Mouse (Mus musculus): Measurements from ENCODE around the gene Zyx. TPM values are rescaled to one million over a fixed set of nuclear protein-coding genes. Genes with fewer than 3 reads are reported as not detected.

The Zyx gene
- polyA plus RNA-seq, 1 experiment: 222 TPM

- H3K27ac ChIP-seq (ENCODE audit: insufficient read depth, low read depth, low read length): no peak overlapping the region
- TF ChIP-seq CTCF (IDR thresholded peaks at IDR 0.05; ENCODE audit: extremely low read depth, insufficient read length, insufficient replicate concordance, low read depth, low read length) (no peak), POLR2A (IDR thresholded peaks at IDR 0.05; ENCODE audit: low read depth, low read length) (no peak)
- WGBS: 61% methylated on average over 5 of the region's 5 CpGs
- no peaks in the 10 kb centered on the region for H3K27me3 ChIP-seq (ENCODE audit: control insufficient read depth, insufficient read depth, low read length)
- H3K4me3 ChIP-seq (ENCODE audit: low read depth, low read length): no peak overlapping the region
- no peaks in the 10 kb centered on the region for H3K36me3 ChIP-seq (ENCODE audit: control insufficient read depth, insufficient read depth, low read length)
- no peaks in the 10 kb centered on the region for H3K4me1 ChIP-seq (ENCODE audit: control insufficient read depth, insufficient read depth, insufficient read length, low read length)
These were observed 9.4 kb upstream of the Zyx start for GRCm38 (mm10) chr6:42339981-42340380.

DNA sequence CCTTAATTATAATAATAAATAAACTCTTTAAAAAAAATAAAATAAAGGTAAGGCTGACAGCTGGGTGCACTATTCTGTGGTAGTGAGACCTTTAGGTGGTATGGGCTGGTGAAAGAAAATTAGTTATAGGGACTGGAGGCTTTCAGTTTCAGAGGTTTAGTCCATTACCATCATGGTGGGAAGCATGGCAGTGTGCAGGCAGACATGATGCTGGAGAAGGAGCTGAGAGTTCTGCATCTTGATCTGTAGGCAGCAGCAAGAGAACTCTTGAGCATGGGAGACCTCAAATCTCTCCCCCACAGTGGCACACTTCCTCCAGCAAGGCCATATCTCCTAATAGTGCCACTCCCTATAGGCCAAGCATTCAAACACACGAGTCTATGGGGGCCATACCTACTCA lies 7.3 kb upstream of the Zyx start:
- no peaks in the 10 kb centered on the region for H3K27me3 ChIP-seq (ENCODE audit: control insufficient read depth, insufficient read depth, low read length)
- H3K4me3 ChIP-seq (ENCODE audit: low read depth, low read length): no peak overlapping the region
- 26% methylated on average over 1 of the region's 1 CpGs for WGBS
- H3K27ac ChIP-seq (ENCODE audit: insufficient read depth, low read depth, low read length): no peak overlapping the region
- TF ChIP-seq CTCF (IDR thresholded peaks at IDR 0.05; ENCODE audit: extremely low read depth, insufficient read length, insufficient replicate concordance, low read depth, low read length): no peak
- no peak for TF ChIP-seq POLR2A (IDR thresholded peaks at IDR 0.05; ENCODE audit: low read depth, low read length)
- H3K4me1 ChIP-seq (ENCODE audit: control insufficient read depth, insufficient read depth, insufficient read length, low read length): no peaks in the 10 kb centered on the region
- H3K36me3 ChIP-seq (ENCODE audit: control insufficient read depth, insufficient read depth, low read length): no peaks in the 10 kb centered on the region

DNA sequence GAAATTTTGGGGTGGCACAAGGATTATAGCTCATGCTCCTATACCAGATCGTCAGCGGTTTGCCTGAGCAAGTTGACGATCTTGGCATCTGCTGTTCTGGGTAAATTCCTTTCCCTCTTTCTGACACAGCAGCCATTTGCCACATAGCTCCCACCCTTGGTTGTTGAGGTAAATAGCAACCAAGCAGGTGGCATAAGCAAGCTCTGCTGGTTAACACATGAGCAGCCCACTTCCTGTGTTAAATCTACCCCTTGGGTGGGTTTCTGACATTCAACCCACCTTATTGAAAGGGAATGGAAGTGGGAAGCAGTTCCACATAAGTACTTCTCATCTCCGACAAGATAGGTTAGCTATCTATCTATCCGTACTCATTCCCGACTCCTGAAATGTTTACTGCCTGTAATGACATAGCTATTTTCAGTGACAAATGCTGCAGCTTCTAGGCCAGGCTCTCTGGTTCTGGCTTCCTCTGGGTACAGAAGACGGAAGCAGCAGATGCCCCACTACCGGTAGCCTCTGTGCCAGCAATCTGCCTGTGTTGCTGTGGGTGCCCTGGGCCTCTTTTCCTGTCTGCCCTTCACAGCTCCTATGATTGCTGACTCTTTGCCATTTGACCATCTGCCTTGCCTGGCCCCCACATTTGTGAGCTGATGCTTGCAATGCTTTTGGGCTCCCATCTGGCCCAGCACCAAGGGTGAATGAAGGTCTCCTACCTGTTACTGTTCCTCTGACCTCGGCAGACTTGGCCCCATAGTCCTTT lies 5.9 kb upstream of the Zyx start:
- TF ChIP-seq CTCF (IDR thresholded peaks at IDR 0.05; ENCODE audit: extremely low read depth, insufficient read length, insufficient replicate concordance, low read depth, low read length) (no peak), POLR2A (IDR thresholded peaks at IDR 0.05; ENCODE audit: low read depth, low read length) (no peak)
- H3K27me3 ChIP-seq (ENCODE audit: control insufficient read depth, insufficient read depth, low read length): no peaks in the 10 kb centered on the region
- no peak overlapping the region for H3K27ac ChIP-seq (ENCODE audit: insufficient read depth, low read depth, low read length)
- no peaks in the 10 kb centered on the region for H3K4me1 ChIP-seq (ENCODE audit: control insufficient read depth, insufficient read depth, insufficient read length, low read length)
- WGBS: 77% methylated on average over 9 of the region's 9 CpGs
- H3K4me3 ChIP-seq (ENCODE audit: low read depth, low read length): no peak overlapping the region
- no peaks in the 10 kb centered on the region for H3K36me3 ChIP-seq (ENCODE audit: control insufficient read depth, insufficient read depth, low read length)

- WGBS: 73% methylated on average over 1 of the region's 1 CpGs
- Histone ChIP-seq H3K36me3 (ENCODE audit: control insufficient read depth, insufficient read depth, low read length) (no peaks in the 10 kb centered on the region), H3K27me3 (ENCODE audit: control insufficient read depth, insufficient read depth, low read length) (no peaks in the 10 kb centered on the region), H3K4me3 (ENCODE audit: low read depth, low read length) (no peak overlapping the region), H3K27ac (ENCODE audit: insufficient read depth, low read depth, low read length) (no peak overlapping the region), H3K4me1 (ENCODE audit: control insufficient read depth, insufficient read depth, insufficient read length, low read length) (no peaks in the 10 kb centered on the region)
- TF ChIP-seq POLR2A (IDR thresholded peaks at IDR 0.05; ENCODE audit: low read depth, low read length) (no peak), CTCF (IDR thresholded peaks at IDR 0.05; ENCODE audit: extremely low read depth, insufficient read length, insufficient replicate concordance, low read depth, low read length) (no peak)
These were observed 5.2 kb upstream of the Zyx start for GRCm38 (mm10) chr6:42344255-42344654.

DNA sequence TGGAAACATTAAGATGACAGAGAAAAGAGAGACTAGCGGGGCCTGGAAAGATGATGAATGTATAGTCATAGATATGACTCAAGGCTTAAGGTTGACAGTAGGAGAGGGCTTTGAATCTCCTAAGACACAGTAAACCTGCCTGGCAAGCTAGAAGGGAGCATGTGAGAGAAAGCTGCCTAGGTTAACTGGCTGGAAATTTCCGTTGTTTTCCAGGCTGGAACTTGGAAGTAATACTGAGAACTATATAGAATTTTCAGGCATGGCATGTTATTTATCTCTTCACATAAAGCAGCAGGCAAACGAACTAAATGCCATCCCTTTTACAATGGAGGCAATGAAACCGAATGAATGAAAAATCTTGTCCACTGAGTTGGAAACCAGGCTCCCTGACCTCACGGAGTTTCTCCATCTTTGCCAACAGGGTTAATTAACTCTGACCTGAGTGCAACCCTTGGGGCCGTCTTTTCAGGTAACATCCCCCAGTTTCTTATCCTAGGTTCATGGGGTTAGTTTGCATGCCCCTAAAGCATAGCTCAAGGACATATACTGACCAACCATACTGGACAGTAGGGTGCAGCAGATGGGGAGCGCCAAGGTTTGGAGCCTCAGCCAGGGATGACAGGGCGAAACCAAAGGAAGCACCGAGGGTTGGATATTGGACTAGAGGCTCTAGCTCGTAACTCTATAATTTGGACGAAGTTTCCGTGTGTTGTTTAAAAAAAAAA lies 987 bp upstream of the Zyx start:
- Histone ChIP-seq H3K27ac (ENCODE audit: insufficient read depth, low read depth, low read length) (no peak overlapping the region), H3K4me3 (ENCODE audit: low read depth, low read length) (no peak overlapping the region), H3K4me1 (ENCODE audit: control insufficient read depth, insufficient read depth, insufficient read length, low read length) (peaks cover 21% of the 10 kb centered on the region), H3K27me3 (ENCODE audit: control insufficient read depth, insufficient read depth, low read length) (no peaks in the 10 kb centered on the region), H3K36me3 (ENCODE audit: control insufficient read depth, insufficient read depth, low read length) (peaks cover 13% of the 10 kb centered on the region)
- TF ChIP-seq CTCF (IDR thresholded peaks at IDR 0.05; ENCODE audit: extremely low read depth, insufficient read length, insufficient replicate concordance, low read depth, low read length): no peak
- no peak for TF ChIP-seq POLR2A (IDR thresholded peaks at IDR 0.05; ENCODE audit: low read depth, low read length)
- 44% methylated on average over 12 of the region's 12 CpGs for WGBS

GRCm38 (mm10) chr6:42349006-42349425 lies 414 bp upstream of the Zyx start:
- WGBS: under 1% methylated on average over 11 of the region's 11 CpGs
- H3K36me3 ChIP-seq (ENCODE audit: control insufficient read depth, insufficient read depth, low read length): peaks cover 13% of the 10 kb centered on the region
- peak overlapping the region; percentile 85 for H3K27ac ChIP-seq (ENCODE audit: insufficient read depth, low read depth, low read length)
- peaks cover 26% of the 10 kb centered on the region for H3K4me1 ChIP-seq (ENCODE audit: control insufficient read depth, insufficient read depth, insufficient read length, low read length)
- TF ChIP-seq CTCF (IDR thresholded peaks at IDR 0.05; ENCODE audit: extremely low read depth, insufficient read length, insufficient replicate concordance, low read depth, low read length) (peak; percentile 74; the same call in 1 of the 2 replicates), POLR2A (IDR thresholded peaks at IDR 0.05; ENCODE audit: low read depth, low read length) (no peak; the same call in 1 of the 2 replicates)
- H3K4me3 ChIP-seq (ENCODE audit: low read depth, low read length): peak overlapping the region; percentile 79
- no peaks in the 10 kb centered on the region for H3K27me3 ChIP-seq (ENCODE audit: control insufficient read depth, insufficient read depth, low read length)
